Mouse (Mus musculus) liver, adult 2 months (tissue): ENCODE measurements at regions not wholly inside any gene's neighbourhood (a gene's known extent, or its start where the extent isn't known, plus 50 kb on each side); places are given as distances from the start of the nearest gene placed in this dataset.

Experiments
- CTCF ChIP-seq: fragments of 200-500 bp; IDR thresholded peaks from 2 replicates; pipeline ENCODE4 v1.5.1; 2011; ENCODE audit warnings: low read depth, low read length, control low read depth
- POLR2A ChIP-seq: fragments of 200-500 bp; IDR thresholded peaks from 2 replicates; pipeline ENCODE4 v1.6.1; 2011; ENCODE audit warnings: low read length, control low read depth; ENCODE audit not compliant: insufficient read depth; ENCODE audit errors: extremely low read depth

- TF ChIP-seq CTCF (no peak), POLR2A (no peak)
Observed at GRCm38 (mm10) chr16:31587036-31587435, 76.2 kb upstream of the Dlg1 start.
